Mouse (Mus musculus): ENCODE data around the gene Ttll13.
A peak's percentile ranks its signal among the peaks of the same experiment; 100 is the strongest.

The Ttll13 gene

DNA sequence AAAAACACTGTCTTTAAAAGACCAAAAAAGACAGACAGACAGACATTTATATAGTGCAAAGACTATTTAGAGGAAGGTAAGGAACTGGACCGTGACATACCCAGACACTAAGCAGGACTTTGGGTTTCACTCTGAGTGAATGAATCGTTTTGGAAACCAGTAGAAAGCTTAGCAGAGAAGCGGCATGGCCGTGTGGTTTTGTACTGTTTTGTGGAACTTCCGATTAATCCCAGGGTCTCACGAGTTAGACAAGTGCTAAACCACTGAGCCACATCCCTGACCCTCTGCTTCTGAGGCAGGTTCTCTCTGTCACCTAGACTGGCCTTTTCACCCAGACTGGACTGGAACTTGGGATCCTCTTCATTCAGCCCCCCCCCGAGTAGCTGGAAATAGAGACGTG lies 31.7 kb upstream of the Ttll13 start:
- DNase-seq (ENCODE audit: low spot score) = no peak

- DNase-seq (ENCODE audit: low spot score) = peak; percentile 79
Measured at GRCm38 (mm10) chr7:80215398-80215797, 30.8 kb upstream of the Ttll13 start.

DNA sequence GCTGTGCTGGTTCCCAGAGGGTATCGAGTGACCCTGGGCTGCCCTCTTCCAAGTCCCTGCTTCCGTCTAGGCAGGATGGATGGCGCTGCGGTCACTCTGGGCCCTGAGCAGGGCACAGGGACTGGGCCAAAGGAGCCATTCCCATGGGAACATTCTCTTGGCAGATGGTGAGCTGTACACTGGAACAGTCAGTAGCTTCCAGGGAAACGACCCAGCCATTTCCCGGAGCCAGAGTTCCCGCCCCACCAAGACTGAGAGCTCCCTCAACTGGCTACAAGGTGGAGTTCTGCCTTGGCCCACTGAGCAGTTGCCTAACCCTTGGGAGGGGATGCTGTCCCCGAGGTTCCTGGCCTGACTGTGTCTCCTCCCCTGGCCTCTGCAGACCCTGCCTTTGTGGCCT lies 29.6 kb upstream of the Ttll13 start:
- peak; percentile 42 for DNase-seq (ENCODE audit: low spot score)

DNA sequence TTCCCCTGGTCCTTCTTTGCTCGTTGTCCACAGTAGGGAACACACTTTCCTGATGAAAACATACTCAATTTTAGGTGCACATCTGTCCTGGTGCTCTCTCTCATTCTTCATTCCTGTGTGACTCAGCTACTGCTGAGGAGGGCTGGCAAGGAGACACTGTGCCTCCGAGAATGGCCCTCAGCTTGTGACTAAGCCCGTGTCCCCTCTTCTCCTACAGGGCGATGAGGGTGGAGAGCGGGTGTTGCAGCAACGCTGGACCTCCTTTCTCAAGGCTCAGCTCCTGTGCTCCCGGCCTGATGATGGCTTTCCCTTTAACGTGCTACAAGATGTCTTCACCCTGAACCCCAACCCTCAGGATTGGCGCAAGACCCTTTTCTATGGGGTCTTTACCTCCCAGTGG lies 27.5 kb upstream of the Ttll13 start:
- DNase-seq (ENCODE audit: low spot score) = no peak

DNA sequence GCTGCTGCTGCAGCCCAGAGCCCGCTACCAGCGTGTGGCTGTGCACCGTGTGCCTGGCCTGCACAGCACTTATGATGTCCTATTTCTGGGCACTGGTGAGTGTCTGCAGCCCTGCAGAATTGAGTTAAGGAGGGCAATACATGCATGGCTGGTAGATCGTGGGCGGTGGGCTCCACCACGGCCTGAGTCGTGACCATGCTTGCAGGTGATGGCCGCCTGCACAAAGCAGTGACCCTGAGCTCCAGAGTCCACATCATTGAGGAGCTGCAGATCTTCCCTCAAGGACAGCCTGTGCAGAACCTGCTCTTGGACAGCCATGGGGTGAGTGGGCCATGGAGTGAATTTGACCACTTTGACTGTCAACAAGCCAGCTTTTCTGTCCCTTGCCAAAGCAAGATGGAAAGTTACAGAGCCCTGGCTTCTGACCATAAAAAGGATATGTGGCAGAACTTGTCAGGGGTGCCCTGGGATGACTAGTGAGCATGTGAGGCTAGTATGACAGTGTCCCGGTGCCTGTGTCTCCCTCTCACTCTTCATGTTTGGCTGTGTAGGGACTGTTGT lies 25.9 kb upstream of the Ttll13 start:
- no peak for DNase-seq (ENCODE audit: low spot score)

DNA sequence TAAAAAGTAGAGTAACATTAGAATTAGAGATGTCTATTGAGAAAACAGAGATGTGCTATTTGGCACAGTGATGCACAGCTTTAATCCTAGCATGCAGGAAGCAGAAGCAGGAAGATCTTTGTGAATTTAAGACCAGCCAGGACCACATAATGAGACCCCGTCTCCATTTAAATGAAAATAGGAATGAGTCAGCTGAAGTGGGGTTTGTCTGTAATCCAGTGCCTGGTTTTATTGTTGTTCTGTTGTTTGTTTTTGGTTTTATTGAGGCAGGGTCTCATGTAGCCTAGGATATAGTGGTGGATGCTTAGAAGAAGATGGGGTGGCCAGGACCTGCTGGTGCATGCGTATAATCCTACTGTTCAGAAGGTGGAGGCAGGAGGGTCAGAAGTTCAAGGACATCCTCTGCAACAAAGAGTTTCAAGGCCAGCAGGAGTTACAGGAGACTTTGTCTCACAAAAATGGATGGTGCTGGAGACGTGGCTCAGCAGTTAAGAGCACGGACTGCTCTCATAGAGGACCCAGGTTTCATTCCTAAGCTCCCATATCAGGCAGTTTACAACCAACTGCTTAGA lies 24.9 kb upstream of the Ttll13 start:
- no peak for DNase-seq (ENCODE audit: low spot score)

DNA sequence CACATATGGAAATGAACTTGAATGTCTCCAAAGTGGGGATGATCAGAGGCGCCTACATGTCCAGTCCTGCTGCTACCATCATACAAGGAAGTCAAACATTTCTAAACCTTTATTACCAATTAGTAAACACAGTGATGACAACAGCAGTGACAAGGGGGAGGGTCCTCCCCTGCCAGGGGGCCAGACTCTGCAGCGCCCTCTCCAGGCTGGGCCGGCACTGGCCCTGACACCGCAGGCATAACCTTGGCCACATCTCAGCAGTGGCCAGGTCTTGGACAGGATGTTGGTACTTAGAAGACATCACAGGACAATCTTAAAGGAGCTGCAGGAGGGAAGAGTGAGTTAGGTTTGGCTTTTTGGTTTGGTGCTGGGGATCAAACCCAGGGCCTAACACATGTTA lies 19.1 kb upstream of the Ttll13 start:
- DNase-seq (ENCODE audit: low spot score) = no peak

- DNase-seq (ENCODE audit: low spot score) = no peak
Measured at GRCm38 (mm10) chr7:80230196-80230595, 16.0 kb upstream of the Ttll13 start.

GRCm38 (mm10) chr7:80231971-80232488 lies 14.1 kb upstream of the Ttll13 start:
- peak; percentile 39 for DNase-seq (ENCODE audit: low spot score)

- DNase-seq (ENCODE audit: low spot score) = peak; percentile 97
Measured at GRCm38 (mm10) chr7:80232489-80233029, 13.6 kb upstream of the Ttll13 start, which contains the start of the genes Cib1 and Gdpgp1. TSS of gene Cib1 (minus strand) at chr7:80232813. TSS of gene Gdpgp1 (plus strand) at chr7:80232865.

DNA sequence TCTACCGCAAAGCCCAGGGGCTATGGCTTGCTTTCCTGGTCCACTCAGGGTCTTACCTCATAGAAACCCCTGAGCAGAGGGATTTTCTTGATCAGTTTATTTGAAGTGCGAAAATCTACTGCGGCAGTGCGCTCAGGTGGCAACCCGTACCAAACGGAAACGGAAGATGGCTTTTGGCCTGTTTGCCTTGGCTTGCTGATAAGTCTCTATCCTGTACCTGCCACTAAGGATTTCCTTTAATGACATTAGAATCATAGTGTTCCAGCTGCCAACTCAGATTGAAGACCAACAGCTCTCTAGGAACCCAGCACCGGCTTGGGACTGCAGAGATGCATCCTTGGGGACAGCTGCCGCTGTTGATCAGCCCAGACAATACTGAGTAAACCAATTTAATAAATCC lies 12.4 kb upstream of the Ttll13 start:
- no peak for DNase-seq (ENCODE audit: low spot score)

DNA sequence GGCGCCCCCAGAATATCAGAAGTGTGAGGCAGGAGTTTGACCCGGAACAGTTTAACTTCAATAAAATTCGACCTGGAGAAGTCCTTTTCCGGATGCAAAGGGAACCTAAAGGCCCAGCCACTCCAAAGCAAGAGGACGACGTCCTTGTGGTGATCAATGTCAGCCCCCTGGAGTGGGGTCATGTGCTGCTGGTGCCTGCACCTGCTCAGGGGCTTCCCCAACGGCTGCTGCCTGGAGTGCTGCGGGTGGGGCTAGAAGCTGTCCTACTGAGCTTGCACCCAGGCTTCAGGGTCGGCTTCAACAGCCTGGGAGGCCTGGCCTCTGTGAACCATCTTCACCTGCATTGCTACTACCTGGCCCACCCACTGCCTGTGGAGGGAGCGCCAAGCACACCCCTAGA lies 7.6 kb upstream of the Ttll13 start:
- no peak for DNase-seq (ENCODE audit: low spot score)

DNA sequence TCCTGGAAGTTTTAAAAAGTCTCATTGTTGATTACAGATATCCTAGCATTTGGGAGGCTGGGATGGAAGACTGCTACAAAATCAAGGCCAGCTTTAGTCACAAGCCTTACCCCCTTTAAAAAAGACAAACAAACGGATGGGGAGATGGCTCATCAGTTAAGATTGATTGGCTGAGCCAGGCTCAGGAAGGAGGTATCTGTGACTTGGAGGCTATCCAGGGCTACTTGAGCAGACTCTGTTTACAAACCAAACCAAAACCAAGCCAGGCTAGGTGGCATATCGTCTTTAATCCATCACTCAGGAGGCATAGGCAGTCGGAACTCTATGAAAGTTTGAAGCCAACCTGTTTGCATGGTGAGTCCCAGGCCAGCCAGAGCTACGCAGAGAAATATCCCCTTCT lies 4.5 kb upstream of the Ttll13 start:
- no peak for DNase-seq (ENCODE audit: low spot score)

DNA sequence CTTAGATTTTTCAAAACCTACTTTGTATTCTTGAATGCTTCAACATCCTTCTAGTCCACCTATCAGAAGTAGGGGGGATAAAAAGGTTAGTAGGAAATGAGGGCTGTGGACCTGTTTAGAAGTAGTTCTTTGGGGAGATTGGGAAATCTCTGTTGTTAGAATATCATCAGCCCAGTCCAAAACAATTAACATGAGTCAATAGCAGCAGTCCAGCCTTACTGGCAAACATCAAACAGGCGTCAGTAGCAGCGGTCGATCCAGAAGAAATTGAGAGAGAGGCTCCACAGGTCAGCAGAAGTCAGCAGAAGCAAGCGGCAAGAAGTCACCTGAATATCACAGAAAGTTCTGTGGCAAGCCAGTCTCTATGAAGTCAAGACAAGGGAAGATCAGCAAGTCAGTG lies 1.3 kb upstream of the Ttll13 start:
- DNase-seq (ENCODE audit: low spot score) = no peak

- no peak for DNase-seq (ENCODE audit: low spot score)
Measured at GRCm38 (mm10) chr7:80246859-80247258, 683 bp downstream of the Ttll13 start.

DNA sequence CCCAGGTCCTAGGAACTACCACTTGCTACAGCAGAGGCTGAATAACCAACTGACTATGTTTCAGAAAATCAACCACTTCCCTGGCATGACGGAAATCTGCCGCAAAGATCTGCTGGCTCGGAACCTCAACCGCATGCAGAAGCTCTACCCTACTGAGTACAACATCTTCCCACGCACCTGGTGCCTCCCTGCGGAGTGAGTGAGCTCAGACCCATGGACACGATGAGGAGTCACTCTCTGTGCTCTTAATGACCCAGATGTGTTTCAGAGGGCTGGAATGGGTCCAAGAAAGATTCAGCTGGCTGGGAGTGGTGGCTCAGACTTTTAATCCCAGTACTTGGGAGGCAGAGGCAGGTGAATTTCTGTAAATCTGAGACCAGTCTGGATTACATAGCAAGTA lies 6.3 kb downstream of the Ttll13 start:
- DNase-seq (ENCODE audit: low spot score) = no peak

GRCm38 (mm10) chr7:80252886-80253285 lies 6.7 kb downstream of the Ttll13 start:
- no peak for DNase-seq (ENCODE audit: low spot score)

DNA sequence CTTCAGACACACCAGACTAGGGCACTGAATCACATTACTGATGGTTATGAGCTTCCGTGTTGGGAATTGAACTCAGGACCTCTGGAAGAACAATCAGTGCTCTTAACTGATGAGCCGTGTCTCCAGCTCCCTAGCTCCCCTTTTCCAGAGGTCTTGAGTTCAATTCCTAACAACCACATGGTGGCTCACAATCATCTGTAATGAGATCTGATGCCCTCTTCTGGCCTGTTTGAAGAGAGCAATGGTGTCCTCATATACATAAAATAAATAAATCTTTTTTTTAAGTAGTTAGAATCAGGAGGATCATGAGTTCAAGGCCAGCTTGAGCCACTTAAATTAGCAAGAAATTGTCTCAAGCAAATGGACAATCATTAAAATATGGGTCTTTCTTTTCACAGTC lies 9.8 kb downstream of the Ttll13 start:
- DNase-seq (ENCODE audit: low spot score) = no peak

- no peak for DNase-seq (ENCODE audit: low spot score)
Measured at GRCm38 (mm10) chr7:80257706-80258105, 11.5 kb downstream of the Ttll13 start.

GRCm38 (mm10) chr7:80260625-80261371 lies 14.6 kb downstream of the Ttll13 start, which contains the start of gene Ngrn:
TSS of gene Ngrn (plus strand) at chr7:80261215.
- peak; percentile 91 for DNase-seq (ENCODE audit: low spot score)

GRCm38 (mm10) chr7:80261372-80261990 lies 15.3 kb downstream of the Ttll13 start:
- no peak for DNase-seq (ENCODE audit: low spot score)

DNA sequence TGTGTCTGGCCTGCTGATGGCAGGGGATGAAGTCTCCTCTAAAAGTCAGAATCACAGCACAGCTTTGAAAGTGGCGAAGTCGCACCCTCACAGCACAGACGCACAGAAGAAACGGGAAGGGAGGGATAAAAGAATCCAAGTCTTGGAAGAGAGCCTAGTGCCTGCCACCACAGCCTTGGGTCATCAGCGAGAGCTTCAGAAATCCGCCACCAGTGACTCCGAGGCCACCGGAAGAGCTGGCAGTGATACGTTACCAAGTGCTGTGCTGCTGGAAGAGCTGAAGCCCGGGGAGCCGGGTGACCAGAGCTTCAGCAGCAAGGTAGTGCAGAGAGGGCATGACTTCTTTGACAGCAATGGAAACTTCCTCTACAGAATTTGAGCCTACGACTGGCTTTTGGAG lies 18.4 kb downstream of the Ttll13 start:
- DNase-seq (ENCODE audit: low spot score) = no peak

GRCm38 (mm10) chr7:80267764-80268163 lies 21.6 kb downstream of the Ttll13 start:
- DNase-seq (ENCODE audit: low spot score) = no peak
